Mouse (Mus musculus) hindbrain, embryonic 15.5 days (tissue): ENCODE results near the gene Letmd1. TPM values are rescaled to one million over a fixed set of nuclear protein-coding genes. Genes with fewer than 3 reads are reported as not detected.

Experiments used
- ATAC-seq: fragments of 200-750 bp; cut with Nextera tagmentation; 2 replicates; pipeline ENCODE4 v1.8.0; 2017; ENCODE audit warnings: low read depth, moderate number of reproducible peaks, moderate TSS enrichment; ENCODE audit not compliant: low FRiP score
- H3K27ac ChIP-seq: fragments of 300-500 bp; sonication (generic); replicated peaks from 2 replicates; pipeline ENCODE4 v1.5.1; 2015; ENCODE audit warnings: mild to moderate bottlenecking, inconsistent platforms
- H3K27me3 ChIP-seq: fragments of 300-500 bp; sonication (generic); 2 replicates; pipeline ENCODE4 v1.6.1; 2015; ENCODE audit warnings: control low read depth, inconsistent platforms
- H3K36me3 ChIP-seq: fragments of 300-500 bp; sonication (generic); 2 replicates; pipeline ENCODE4 v1.6.1; 2015; ENCODE audit warnings: control low read depth, inconsistent platforms
- H3K4me1 ChIP-seq: fragments of 300-500 bp; sonication (generic); replicated peaks from 2 replicates; pipeline ENCODE4 v1.6.1; 2015; ENCODE audit warnings: control low read depth, inconsistent platforms
- H3K4me2 ChIP-seq: fragments of 300-500 bp; sonication (generic); 2 replicates; pipeline ENCODE4 v1.6.1; 2015; ENCODE audit warnings: moderate library complexity, mild to moderate bottlenecking, inconsistent platforms
- H3K4me3 ChIP-seq: fragments of 300-500 bp; sonication (generic); 2 replicates; pipeline ENCODE4 v1.5.1; 2015; ENCODE audit warnings: mild to moderate bottlenecking, inconsistent platforms
- H3K9ac ChIP-seq: fragments of 300-500 bp; sonication (generic); 2 replicates; pipeline ENCODE4 v1.6.1; 2015; ENCODE audit warnings: inconsistent platforms
- H3K9me3 ChIP-seq: fragments of 300-500 bp; sonication (generic); 2 replicates; pipeline ENCODE4 v1.6.1; 2016; ENCODE audit warnings: control low read depth, inconsistent platforms
- WGBS: fragments of 180-500 bp; shearing (Covaris S2); methylation state at CpG from one replicate; pipeline ENCODE4 v1.1.7; 2015; 5-methylcytosine and 5-hydroxymethylcytosine counted together
- polyA plus RNA-seq: library from polyadenylated mRNA; unstranded; fragments of >200 nt; fragmentation: Nextera tagmentation; extraction: Ambion mirVana; gene quantifications from 2 replicates; pipeline ENCODE4 v1.2.1, GENCODE M21; 2015

The Letmd1 gene
- polyA plus RNA-seq, 1 experiment from 2014 or later: 56.7 TPM

- H3K4me1 ChIP-seq: no peaks in the 10 kb centered on the region
- ATAC-seq: no peak
- no peaks in the 10 kb centered on the region for H3K27me3 ChIP-seq
- H3K9me3 ChIP-seq: no peaks in the 10 kb centered on the region
- no peak overlapping the region for H3K27ac ChIP-seq
- 95% methylated on average over 14 of the region's 14 CpGs for WGBS
- no peak overlapping the region for H3K4me2 ChIP-seq
- H3K36me3 ChIP-seq: peaks cover 32% of the 10 kb centered on the region
- H3K9ac ChIP-seq: no peak overlapping the region
- H3K4me3 ChIP-seq: no peak overlapping the region
Measured at GRCm38 (mm10) chr15:100520306-100520705, 51.5 kb downstream of the Letmd1 start.

DNA sequence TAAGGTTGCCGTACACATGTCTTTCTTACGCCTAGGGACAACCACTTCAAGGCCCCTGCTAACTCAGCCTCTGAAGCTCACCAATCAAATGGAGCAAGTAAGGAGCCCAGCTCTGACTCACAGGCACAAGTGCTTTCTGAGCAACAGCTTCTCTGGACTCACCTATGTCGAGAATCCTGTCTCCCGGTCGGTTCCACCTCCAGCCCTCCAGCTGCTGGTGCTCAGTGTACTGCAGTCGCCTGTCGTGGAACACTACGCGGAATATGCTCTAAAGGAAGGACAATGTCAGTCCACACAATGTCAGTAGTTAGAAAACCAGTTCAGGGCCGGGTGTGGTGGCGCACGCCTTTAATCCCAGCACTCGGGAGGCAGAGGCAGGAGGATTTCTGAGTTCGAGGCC is 56.6 kb downstream of the Letmd1 start:
- Histone ChIP-seq H3K9ac (no peak overlapping the region), H3K4me1 (no peaks in the 10 kb centered on the region), H3K27ac (no peak overlapping the region), H3K27me3 (no peaks in the 10 kb centered on the region), H3K4me3 (no peak overlapping the region), H3K9me3 (no peaks in the 10 kb centered on the region), H3K36me3 (peaks cover 11% of the 10 kb centered on the region), H3K4me2 (no peak overlapping the region)
- no peak for ATAC-seq
- 94% methylated on average over 14 of the region's 14 CpGs for WGBS

- ATAC-seq: no peak
- H3K9ac ChIP-seq: no peak overlapping the region
- H3K4me1 ChIP-seq: no peaks in the 10 kb centered on the region
- no peaks in the 10 kb centered on the region for H3K9me3 ChIP-seq
- WGBS: 86% methylated on average over 5 of the region's 5 CpGs
- no peak overlapping the region for H3K27ac ChIP-seq
- H3K4me3 ChIP-seq: no peak overlapping the region
- no peaks in the 10 kb centered on the region for H3K27me3 ChIP-seq
- H3K4me2 ChIP-seq: no peak overlapping the region
- peaks cover 9% of the 10 kb centered on the region; the same call in 1 of the 2 replicates for H3K36me3 ChIP-seq
Measured at GRCm38 (mm10) chr15:100527900-100528299, 59.1 kb downstream of the Letmd1 start.

Other genes with a start within 250 kb of the Letmd1 start
- gene Atf1, start 241.2 kb upstream of the Letmd1 start, polyA plus RNA-seq: 12.7 and 14.4 TPM in 2 replicates
- gene Tmprss12, start 188.2 kb upstream of the Letmd1 start, polyA plus RNA-seq: not detected in 2 replicates
- gene Mettl7a1, start 164.9 kb upstream of the Letmd1 start, polyA plus RNA-seq: 3.4 and 3.8 TPM in 2 replicates
- gene Mettl7a3, start 134.1 kb upstream of the Letmd1 start, polyA plus RNA-seq: 0.09 and 0.12 TPM in 2 replicates
- 0.18 TPM in 1 of 2 replicates, not detected in the other for gene Methig1, start 115.9 kb upstream of the Letmd1 start, polyA plus RNA-seq
- gene Mettl7a2, start 115.8 kb upstream of the Letmd1 start, polyA plus RNA-seq: not detected in 2 replicates
- 0.38 TPM in 1 of 2 replicates, not detected in the other for gene Higd1c, start 104.5 kb upstream of the Letmd1 start, polyA plus RNA-seq
- gene Gm5475, start 46.9 kb upstream of the Letmd1 start, polyA plus RNA-seq: 0.18 and 0.19 TPM in 2 replicates
- 19.9 and 27.6 TPM in 2 replicates for gene Slc11a2, start 44.0 kb upstream of the Letmd1 start, polyA plus RNA-seq
- 43.5 and 46.5 TPM in 2 replicates for gene Csrnp2, start 26.5 kb downstream of the Letmd1 start, polyA plus RNA-seq
- 34.2 and 35.9 TPM in 2 replicates for gene Tfcp2, start 83.0 kb downstream of the Letmd1 start, polyA plus RNA-seq
- gene Pou6f1, start 131.0 kb downstream of the Letmd1 start, polyA plus RNA-seq: 35.0 and 38.1 TPM in 2 replicates
- 125 and 130 TPM in 2 replicates for gene Dazap2, start 146.3 kb downstream of the Letmd1 start, polyA plus RNA-seq
- 4.0 and 5.0 TPM in 2 replicates for gene Smagp, start 167.9 kb downstream of the Letmd1 start, polyA plus RNA-seq
- gene Bin2, start 200.5 kb downstream of the Letmd1 start, polyA plus RNA-seq: 1.6 and 2.2 TPM in 2 replicates
- gene Cela1, start 218.9 kb downstream of the Letmd1 start, polyA plus RNA-seq: 1.2 and 1.3 TPM in 2 replicates